Mouse (Mus musculus): ENCODE measurements around the gene Rhof. TPM values are rescaled to one million over a fixed set of nuclear protein-coding genes. Genes with fewer than 3 reads are reported as not detected.

Rhof gene
- polyA plus RNA-seq, 1 experiment from 2014 or later = 7.1 TPM

DNA sequence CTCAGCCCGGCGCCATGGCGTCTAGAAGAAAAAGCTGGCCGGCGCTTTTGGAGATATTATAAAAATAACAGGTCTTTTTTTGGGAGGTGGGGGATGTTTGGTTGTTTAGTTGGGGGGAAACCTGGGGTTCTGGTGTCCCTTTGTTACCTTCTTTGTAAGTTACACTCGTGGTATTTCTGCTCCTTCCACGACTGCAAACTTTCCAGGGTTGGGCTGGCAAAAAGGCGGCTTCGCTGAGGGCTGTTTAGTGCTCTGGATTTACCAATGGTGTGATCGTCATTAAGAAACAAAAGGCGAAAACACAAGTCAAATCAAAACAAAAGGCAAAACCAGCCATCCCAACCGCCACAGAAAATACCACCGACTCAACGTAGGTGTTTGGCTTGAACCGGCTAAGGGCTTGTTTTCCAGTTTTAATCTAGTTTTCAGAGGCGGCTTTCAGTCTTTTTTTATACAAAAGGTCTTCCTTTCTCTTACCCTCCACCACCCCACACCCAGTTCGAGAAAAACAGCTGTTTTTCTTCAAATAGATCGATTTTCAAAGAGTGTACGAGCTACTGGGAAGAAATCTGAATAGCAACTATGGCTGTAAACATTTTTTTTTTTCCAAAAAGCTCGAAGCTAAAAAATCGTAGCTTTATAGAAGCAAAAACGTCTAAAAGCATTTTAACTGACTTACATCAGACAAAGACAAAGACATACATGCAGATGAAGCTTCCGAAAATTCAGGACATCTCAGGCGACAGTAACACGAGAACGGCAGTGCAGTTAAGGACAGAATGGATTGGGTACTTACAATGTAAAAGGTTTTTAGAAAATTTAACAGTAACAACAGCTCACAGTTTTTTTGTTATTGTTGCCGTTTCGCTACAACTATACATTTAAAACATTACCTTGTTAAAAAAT is 7.5 kb upstream of the Rhof start:
- H3K4me1 ChIP-seq (ENCODE audit: control insufficient read depth, insufficient read depth, low read length) = peaks cover 41% of the 10 kb centered on the region
- peak; percentile 70 for DNase-seq
- H3K9ac ChIP-seq (replicated peaks; ENCODE audit: low read length) = peak overlapping the region; percentile 100

DNA sequence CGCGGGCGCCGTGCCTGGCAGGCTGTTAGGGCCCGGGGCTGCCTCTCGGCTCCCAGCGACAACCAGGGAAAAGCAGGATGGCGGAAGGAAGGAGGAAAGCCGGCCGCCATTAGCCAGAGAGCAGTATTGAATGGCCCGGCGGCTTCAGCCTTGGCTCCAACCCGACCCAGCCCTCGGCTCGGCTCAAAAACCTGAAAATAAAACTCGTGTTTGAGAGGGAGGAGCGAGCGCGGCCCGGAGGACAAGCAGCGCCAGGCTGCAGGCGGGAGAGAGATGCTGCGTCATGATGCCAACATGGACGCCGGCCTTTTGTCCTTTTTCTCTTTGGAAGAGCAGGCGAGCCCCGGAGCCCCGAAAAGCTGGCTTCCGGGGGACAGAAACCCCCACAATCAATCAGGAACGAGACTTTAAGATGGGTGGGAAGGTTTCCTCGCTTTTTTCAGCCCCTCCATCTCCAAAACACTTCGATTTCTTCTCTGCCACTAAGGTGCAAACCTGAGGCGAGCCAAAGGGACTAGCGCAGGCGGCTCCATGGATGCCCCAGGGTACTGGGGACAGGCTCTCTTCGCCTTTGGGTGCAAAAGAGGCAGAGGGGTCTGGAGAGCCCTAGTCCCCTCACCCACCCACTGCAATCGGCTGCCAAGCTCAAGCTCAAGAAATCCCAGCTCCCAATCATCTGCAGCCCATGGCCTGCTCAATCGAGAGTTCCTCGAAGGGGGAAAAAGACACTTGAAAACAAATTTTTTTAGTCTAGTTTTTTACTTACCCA is 6.6 kb upstream of the Rhof start:
- Histone ChIP-seq H3K4me3 (replicated peaks; ENCODE audit: low read depth, low read length) (peak overlapping the region; percentile 91), H3K4me1 (ENCODE audit: control insufficient read depth, insufficient read depth, low read length) (peaks cover 41% of the 10 kb centered on the region), H3K27ac (replicated peaks; ENCODE audit: low read depth, low read length) (peak overlapping the region; percentile 100), H3K4me2 (ENCODE audit: low read length) (peak overlapping the region; percentile 100), H3K27me3 (ENCODE audit: control insufficient read depth, insufficient read depth, low read length) (no peaks in the 10 kb centered on the region), H3K9ac (replicated peaks; ENCODE audit: low read length) (peak overlapping the region; percentile 100), H3K36me3 (ENCODE audit: control insufficient read depth, insufficient read depth, low read length) (peaks cover 37% of the 10 kb centered on the region), H3K9me3 (ENCODE audit: control insufficient read depth, low read length) (no peaks in the 10 kb centered on the region)
- ATAC-seq (ENCODE audit: low FRiP score, low TSS enrichment) (no peak), DNase-seq (peak; percentile 89)
- WGBS = under 1% methylated on average over 39 of the region's 39 CpGs

More for the DNA sequence above, 7.5 kb upstream of the Rhof start:
- peak overlapping the region; percentile 100 for H3K27ac ChIP-seq (replicated peaks; ENCODE audit: low read depth, low read length)
- ATAC-seq (ENCODE audit: low FRiP score, low TSS enrichment) = no peak
- H3K9me3 ChIP-seq (ENCODE audit: control insufficient read depth, low read length) = no peaks in the 10 kb centered on the region
- peaks cover 28% of the 10 kb centered on the region for H3K36me3 ChIP-seq (ENCODE audit: control insufficient read depth, insufficient read depth, low read length)
- H3K4me3 ChIP-seq (replicated peaks; ENCODE audit: low read depth, low read length) = peak overlapping the region; percentile 91
- H3K27me3 ChIP-seq (ENCODE audit: control insufficient read depth, insufficient read depth, low read length) = no peaks in the 10 kb centered on the region
- H3K4me2 ChIP-seq (ENCODE audit: low read length) = peak overlapping the region; percentile 100
- under 1% methylated on average over 28 of the region's 28 CpGs for WGBS

DNA sequence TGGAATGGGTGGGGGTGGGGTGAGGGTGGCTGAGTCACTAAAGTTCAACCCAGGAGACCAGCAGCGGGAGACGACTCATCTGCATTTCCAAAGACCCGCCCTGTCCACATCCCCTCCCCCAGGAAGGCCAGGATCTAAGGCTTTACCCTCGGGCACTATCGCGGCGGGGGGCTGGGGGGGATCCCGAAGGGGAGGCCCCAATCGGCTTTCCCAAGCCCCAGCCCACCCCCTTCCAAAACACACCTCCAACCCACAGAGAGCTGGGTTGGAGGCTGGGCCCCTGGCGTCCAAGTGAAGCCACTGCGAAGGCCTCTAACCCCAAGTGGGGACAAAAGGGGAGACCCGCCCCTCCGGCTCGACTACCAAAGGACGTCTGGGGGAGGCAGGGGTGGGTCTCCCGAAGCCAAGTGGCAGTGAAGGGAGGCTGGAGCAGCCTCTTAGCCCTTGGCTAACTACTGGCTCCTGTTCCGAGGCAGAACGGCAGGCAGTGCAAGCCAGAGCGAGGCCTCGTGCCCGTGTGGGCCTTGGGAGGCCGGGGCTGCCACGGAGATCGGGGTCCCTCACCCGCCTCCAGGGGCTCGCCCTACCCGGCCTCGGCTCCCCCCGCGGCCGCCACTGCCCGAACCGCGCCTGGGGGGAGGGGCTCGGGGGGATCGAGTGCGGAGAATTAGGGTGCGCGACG is 5.9 kb upstream of the Rhof start:
- peak; percentile 44 for ATAC-seq (ENCODE audit: low FRiP score, low TSS enrichment)
- WGBS = under 1% methylated on average over 37 of the region's 40 CpGs

DNA sequence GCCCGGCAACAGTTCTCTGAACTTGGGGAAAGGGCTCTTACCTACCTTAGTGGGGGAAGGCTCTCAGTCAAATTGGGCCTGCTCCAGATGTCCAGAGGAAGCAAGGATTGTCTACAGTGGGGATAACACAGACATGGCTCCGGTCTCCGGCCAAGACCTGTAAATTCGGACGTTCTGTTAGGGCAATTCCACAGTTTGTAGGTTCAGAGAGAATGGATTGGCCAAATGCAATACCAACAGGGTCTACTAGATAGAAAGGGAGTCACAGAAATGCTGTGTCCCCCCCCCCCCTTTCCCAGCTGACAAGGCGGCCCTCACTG is 5.4 kb upstream of the Rhof start:
- peak overlapping the region; percentile 100 for H3K27ac ChIP-seq (replicated peaks; ENCODE audit: low read depth, low read length)
- peak overlapping the region; percentile 100 for H3K4me2 ChIP-seq (ENCODE audit: low read length)
- WGBS = 0% methylated on average over 6 of the region's 6 CpGs
- H3K4me3 ChIP-seq (replicated peaks; ENCODE audit: low read depth, low read length) = peak overlapping the region; percentile 91
- ATAC-seq (ENCODE audit: low FRiP score, low TSS enrichment) = no peak
- H3K9ac ChIP-seq (replicated peaks; ENCODE audit: low read length) = peak overlapping the region; percentile 100
- H3K9me3 ChIP-seq (ENCODE audit: control insufficient read depth, low read length) = no peaks in the 10 kb centered on the region
- DNase-seq = no peak
- no peaks in the 10 kb centered on the region for H3K27me3 ChIP-seq (ENCODE audit: control insufficient read depth, insufficient read depth, low read length)
- H3K4me1 ChIP-seq (ENCODE audit: control insufficient read depth, insufficient read depth, low read length) = peaks cover 49% of the 10 kb centered on the region
- peaks cover 49% of the 10 kb centered on the region for H3K36me3 ChIP-seq (ENCODE audit: control insufficient read depth, insufficient read depth, low read length)

More for the DNA sequence above, 5.9 kb upstream of the Rhof start:
- H3K4me2 ChIP-seq (ENCODE audit: low read length) = peak overlapping the region; percentile 100
- H3K27ac ChIP-seq (replicated peaks; ENCODE audit: low read depth, low read length) = peak overlapping the region; percentile 100
- H3K36me3 ChIP-seq (ENCODE audit: control insufficient read depth, insufficient read depth, low read length) = peaks cover 44% of the 10 kb centered on the region
- H3K9me3 ChIP-seq (ENCODE audit: control insufficient read depth, low read length) = no peaks in the 10 kb centered on the region
- DNase-seq = peak; percentile 81
- H3K27me3 ChIP-seq (ENCODE audit: control insufficient read depth, insufficient read depth, low read length) = no peaks in the 10 kb centered on the region
- H3K9ac ChIP-seq (replicated peaks; ENCODE audit: low read length) = peak overlapping the region; percentile 100
- peaks cover 45% of the 10 kb centered on the region for H3K4me1 ChIP-seq (ENCODE audit: control insufficient read depth, insufficient read depth, low read length)
- peak overlapping the region; percentile 91 for H3K4me3 ChIP-seq (replicated peaks; ENCODE audit: low read depth, low read length)

DNA sequence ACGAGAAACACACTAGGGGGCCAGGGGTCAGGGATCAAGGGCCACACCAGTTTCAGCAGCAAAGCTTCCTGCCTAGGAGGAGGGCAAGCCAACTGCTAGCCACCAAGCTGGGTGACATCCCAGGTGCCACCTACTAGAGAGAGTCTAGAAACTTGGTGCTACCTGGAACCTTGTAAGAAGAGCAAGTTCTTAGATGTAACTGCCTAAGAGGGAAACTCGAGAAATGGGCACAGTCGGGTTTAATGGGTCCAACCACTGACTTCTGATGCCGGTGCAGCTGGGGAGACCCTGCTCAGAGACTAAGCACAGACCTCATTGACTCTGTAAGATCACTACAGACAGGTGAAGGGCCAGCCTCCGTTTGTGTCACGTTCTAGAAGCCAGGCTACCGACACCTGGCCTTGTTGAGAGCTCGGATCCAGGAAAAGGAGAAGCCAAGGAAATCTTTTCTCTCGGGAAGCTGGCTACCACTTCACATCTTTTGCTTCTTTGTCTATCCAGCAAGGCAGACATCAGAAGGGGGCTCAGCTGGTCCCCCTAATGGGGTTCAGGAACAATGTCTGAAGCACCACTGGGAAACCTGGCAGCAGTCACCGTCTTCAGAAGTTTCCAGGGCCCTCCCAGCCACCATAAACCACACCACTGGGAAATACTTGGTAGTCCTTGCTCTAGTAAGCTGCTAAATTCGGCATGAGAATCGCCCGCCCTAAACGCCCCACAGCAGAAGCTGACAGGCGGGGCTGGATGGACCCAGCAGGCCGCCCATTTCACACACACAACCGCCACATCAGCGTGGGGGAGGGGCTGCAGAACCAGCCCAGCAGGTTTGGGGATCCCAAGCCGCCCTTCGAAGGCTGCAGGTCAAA is 4.8 kb upstream of the Rhof start:
- H3K9ac ChIP-seq (replicated peaks; ENCODE audit: low read length) = peak overlapping the region; percentile 100
- peak; percentile 81 for DNase-seq
- peaks cover 55% of the 10 kb centered on the region for H3K4me1 ChIP-seq (ENCODE audit: control insufficient read depth, insufficient read depth, low read length)
- no peak for ATAC-seq (ENCODE audit: low FRiP score, low TSS enrichment)
- H3K4me3 ChIP-seq (replicated peaks; ENCODE audit: low read depth, low read length) = peak overlapping the region; percentile 91
- peak overlapping the region; percentile 100 for H3K27ac ChIP-seq (replicated peaks; ENCODE audit: low read depth, low read length)
- no peaks in the 10 kb centered on the region for H3K9me3 ChIP-seq (ENCODE audit: control insufficient read depth, low read length)
- peak overlapping the region; percentile 100 for H3K4me2 ChIP-seq (ENCODE audit: low read length)
- 1% methylated on average over 20 of the region's 20 CpGs for WGBS
- peaks cover 50% of the 10 kb centered on the region for H3K36me3 ChIP-seq (ENCODE audit: control insufficient read depth, insufficient read depth, low read length)
- H3K27me3 ChIP-seq (ENCODE audit: control insufficient read depth, insufficient read depth, low read length) = no peaks in the 10 kb centered on the region

DNA sequence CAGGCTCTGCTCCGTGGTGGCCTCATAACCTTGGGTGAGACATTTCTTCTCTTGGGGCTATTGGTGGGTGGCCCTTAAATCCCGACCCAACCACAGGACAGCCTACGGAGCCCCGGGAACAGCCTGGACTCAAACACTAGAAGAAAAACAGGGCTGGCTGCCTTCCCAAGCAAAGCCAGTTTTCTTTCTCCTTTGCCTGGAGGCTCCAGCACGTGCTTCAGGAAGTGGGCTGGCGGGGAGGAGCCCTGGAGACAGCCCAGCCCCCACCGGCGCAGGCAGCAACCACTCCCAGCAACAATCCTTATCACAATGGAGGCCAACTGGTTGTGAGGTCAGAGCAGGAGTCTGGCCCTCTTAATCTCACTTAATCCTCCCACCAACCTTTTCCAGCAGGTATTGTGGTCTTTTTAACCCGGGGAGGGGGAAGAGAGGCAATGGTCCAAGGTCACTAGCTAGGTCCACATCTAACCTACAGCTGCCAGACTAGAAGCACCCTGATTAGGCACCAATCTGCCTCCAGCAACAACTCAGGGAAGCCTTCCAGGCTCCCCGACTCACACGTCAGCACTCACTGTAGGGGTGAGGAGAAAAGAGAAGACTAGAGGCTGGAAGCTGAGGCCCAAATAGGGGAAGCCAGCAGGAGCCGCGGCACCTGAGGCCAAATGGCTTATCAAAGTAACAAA is 4.0 kb upstream of the Rhof start:
- peak overlapping the region; percentile 91 for H3K4me3 ChIP-seq (replicated peaks; ENCODE audit: low read depth, low read length)
- WGBS = 3% methylated on average over 13 of the region's 13 CpGs
- H3K36me3 ChIP-seq (ENCODE audit: control insufficient read depth, insufficient read depth, low read length) = peaks cover 55% of the 10 kb centered on the region
- H3K9ac ChIP-seq (replicated peaks; ENCODE audit: low read length) = peak overlapping the region; percentile 100
- peak; percentile 86 for DNase-seq
- peak overlapping the region; percentile 100 for H3K27ac ChIP-seq (replicated peaks; ENCODE audit: low read depth, low read length)
- peak overlapping the region; percentile 100 for H3K4me2 ChIP-seq (ENCODE audit: low read length)
- no peak for ATAC-seq (ENCODE audit: low FRiP score, low TSS enrichment)
- no peaks in the 10 kb centered on the region for H3K9me3 ChIP-seq (ENCODE audit: control insufficient read depth, low read length)
- H3K4me1 ChIP-seq (ENCODE audit: control insufficient read depth, insufficient read depth, low read length) = peaks cover 63% of the 10 kb centered on the region
- H3K27me3 ChIP-seq (ENCODE audit: control insufficient read depth, insufficient read depth, low read length) = no peaks in the 10 kb centered on the region

DNA sequence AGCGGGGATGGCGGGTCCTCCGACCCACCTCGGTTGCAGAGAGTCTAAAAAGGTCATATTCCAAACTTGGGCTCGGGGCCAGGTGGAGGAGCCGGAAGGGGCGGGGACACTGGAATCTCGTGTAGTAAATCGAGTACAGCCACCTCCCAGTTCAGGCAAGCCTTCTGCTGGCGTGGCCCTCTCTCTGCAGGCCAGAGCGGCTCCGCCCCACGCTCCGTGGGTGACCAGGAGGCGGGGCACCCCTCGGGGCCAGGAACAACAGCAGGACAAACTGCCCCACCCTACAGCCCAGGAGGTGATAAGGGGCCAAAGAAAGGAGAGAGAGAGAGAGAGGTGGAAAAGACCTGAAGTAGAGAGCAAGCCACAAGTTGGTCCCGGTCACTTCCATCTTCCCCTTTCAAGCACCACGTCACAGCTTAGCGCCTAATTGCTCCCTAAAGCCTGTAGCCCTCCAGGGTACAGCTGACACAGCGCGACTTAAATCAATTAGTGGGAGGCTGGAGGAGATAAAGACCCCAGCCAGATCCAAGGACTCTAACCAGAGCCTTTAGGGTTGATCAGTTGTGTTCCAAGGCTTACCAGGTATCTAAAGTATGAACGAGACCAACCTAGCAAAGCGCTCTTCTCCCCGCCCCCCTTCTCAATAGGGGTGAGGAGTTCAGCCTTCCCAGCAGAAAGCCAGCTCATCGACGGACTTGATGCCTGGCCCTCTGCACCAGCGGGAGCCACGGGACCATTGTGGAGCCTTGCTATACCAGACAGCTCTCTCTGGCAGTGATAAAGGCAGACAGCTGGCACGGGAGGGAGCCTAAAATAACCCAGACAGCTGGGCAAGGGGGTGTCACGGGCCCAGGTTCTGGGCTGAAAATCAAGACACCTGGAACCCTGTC is 3.2 kb upstream of the Rhof start:
- DNase-seq (peak; percentile 67), ATAC-seq (ENCODE audit: low FRiP score, low TSS enrichment) (no peak)
- peaks cover 63% of the 10 kb centered on the region for H3K4me1 ChIP-seq (ENCODE audit: control insufficient read depth, insufficient read depth, low read length)
- peak overlapping the region; percentile 91 for H3K4me3 ChIP-seq (replicated peaks; ENCODE audit: low read depth, low read length)
- peak overlapping the region; percentile 100 for H3K27ac ChIP-seq (replicated peaks; ENCODE audit: low read depth, low read length)
- H3K9me3 ChIP-seq (ENCODE audit: control insufficient read depth, low read length) = no peaks in the 10 kb centered on the region
- WGBS = 3% methylated on average over 30 of the region's 30 CpGs
- no peaks in the 10 kb centered on the region for H3K27me3 ChIP-seq (ENCODE audit: control insufficient read depth, insufficient read depth, low read length)
- H3K36me3 ChIP-seq (ENCODE audit: control insufficient read depth, insufficient read depth, low read length) = peaks cover 62% of the 10 kb centered on the region
- H3K4me2 ChIP-seq (ENCODE audit: low read length) = peak overlapping the region; percentile 100
- peak overlapping the region; percentile 100 for H3K9ac ChIP-seq (replicated peaks; ENCODE audit: low read length)

Data from midbrain, embryonic 14.5 days (tissue).